Mouse (Mus musculus): ENCODE measurements at regions not wholly inside any gene's neighbourhood (a gene's known extent, or its start where the extent isn't known, plus 50 kb on each side); places are given as distances from the start of the nearest gene placed in this dataset.

- no peak for TF ChIP-seq CTCF (IDR thresholded peaks at IDR 0.05; ENCODE audit: borderline replicate concordance, extremely low read depth, insufficient read depth, insufficient read length)
- no peak for TF ChIP-seq POLR2A (IDR thresholded peaks at IDR 0.05; ENCODE audit: borderline replicate concordance, extremely low read depth, insufficient read depth, insufficient read length, poor library complexity, severe bottlenecking)
These were observed 74.0 kb upstream of the Far2 start for GRCm38 (mm10) chr6:147973059-147973458.

All from brain, embryonic 14.5 days (tissue).